Mouse (Mus musculus): ENCODE results near the gene Csmd2.
"Not testable (repeated sequence)": the region's sequence is repeated elsewhere in the genome, so short reads cannot be mapped to it uniquely, and the experiment has no call there.

Gene Csmd2

GRCm38 (mm10) chr4:128042626-128043025, 55.0 kb downstream of the Csmd2 start:
- DNase-seq (ENCODE audit: low read depth, low spot score) = no peak

GRCm38 (mm10) chr4:128048716-128049115, 61.1 kb downstream of the Csmd2 start:
- DNase-seq (ENCODE audit: low read depth, low spot score) = no peak

- no peak for DNase-seq (ENCODE audit: low read depth, low spot score)
These were observed 65.0 kb downstream of the Csmd2 start for GRCm38 (mm10) chr4:128052701-128053100.

- not testable (repeated sequence) for DNase-seq (ENCODE audit: low read depth, low spot score)
These were observed 73.6 kb downstream of the Csmd2 start for GRCm38 (mm10) chr4:128061274-128061673.

GRCm38 (mm10) chr4:128067189-128067588, 79.5 kb downstream of the Csmd2 start:
- DNase-seq (ENCODE audit: low read depth, low spot score) = no peak

- no peak for DNase-seq (ENCODE audit: low read depth, low spot score)
These were observed 96.8 kb downstream of the Csmd2 start for GRCm38 (mm10) chr4:128084466-128084865.

GRCm38 (mm10) chr4:128085096-128085495, 97.4 kb downstream of the Csmd2 start:
- no peak for DNase-seq (ENCODE audit: low read depth, low spot score)

GRCm38 (mm10) chr4:128087147-128087606, 99.5 kb downstream of the Csmd2 start:
- no peak for DNase-seq (ENCODE audit: low read depth, low spot score)

- no peak for DNase-seq (ENCODE audit: low read depth, low spot score)
These were observed 100.0 kb downstream of the Csmd2 start for GRCm38 (mm10) chr4:128087704-128088103.

- DNase-seq (ENCODE audit: low read depth, low spot score) = no peak
These were observed 100.6 kb downstream of the Csmd2 start for GRCm38 (mm10) chr4:128088264-128088663.

- no peak for DNase-seq (ENCODE audit: low read depth, low spot score)
These were observed 104.3 kb downstream of the Csmd2 start for GRCm38 (mm10) chr4:128091938-128092337.

GRCm38 (mm10) chr4:128099515-128099914, 111.9 kb downstream of the Csmd2 start:
- no peak for DNase-seq (ENCODE audit: low read depth, low spot score)

GRCm38 (mm10) chr4:128100541-128100940, 112.9 kb downstream of the Csmd2 start:
- DNase-seq (ENCODE audit: low read depth, low spot score) = no peak

GRCm38 (mm10) chr4:128116331-128116730, 128.7 kb downstream of the Csmd2 start:
- no peak for DNase-seq (ENCODE audit: low read depth, low spot score)

GRCm38 (mm10) chr4:128123281-128123680, 135.6 kb downstream of the Csmd2 start:
- DNase-seq (ENCODE audit: low read depth, low spot score) = no peak

GRCm38 (mm10) chr4:128124738-128125137, 137.1 kb downstream of the Csmd2 start:
- no peak for DNase-seq (ENCODE audit: low read depth, low spot score)

GRCm38 (mm10) chr4:128128546-128128945, 140.9 kb downstream of the Csmd2 start:
- no peak for DNase-seq (ENCODE audit: low read depth, low spot score)

GRCm38 (mm10) chr4:128130611-128131142, 143.0 kb downstream of the Csmd2 start:
- no peak for DNase-seq (ENCODE audit: low read depth, low spot score)

- DNase-seq (ENCODE audit: low read depth, low spot score) = no peak
These were observed 144.0 kb downstream of the Csmd2 start for GRCm38 (mm10) chr4:128131666-128132065.

- no peak for DNase-seq (ENCODE audit: low read depth, low spot score)
These were observed 145.4 kb downstream of the Csmd2 start for GRCm38 (mm10) chr4:128132876-128133646.

- no peak for DNase-seq (ENCODE audit: low read depth, low spot score)
These were observed 146.8 kb downstream of the Csmd2 start for GRCm38 (mm10) chr4:128134348-128134994.

GRCm38 (mm10) chr4:128135014-128135622, 147.5 kb downstream of the Csmd2 start:
- no peak for DNase-seq (ENCODE audit: low read depth, low spot score)

Measured in c-Kit-negative CD71-positive TER-119-positive erythroid progenitor cells, embryonic 14.5 days (primary cell).